Mouse (Mus musculus) retina, adult 2 months (tissue): Measurements from ENCODE around the gene Cyb5d2.
"Not testable (repeated sequence)": the region's sequence is repeated elsewhere in the genome, so short reads cannot be mapped to it uniquely, and the experiment has no call there.

Experiments used
- DNase-seq: peaks from one replicate; pipeline ENCODE4 v3.0.0-alpha.2; 2012; ENCODE audit warnings: low read depth, low spot score

The Cyb5d2 gene

GRCm38 (mm10) chr11:72772611-72773010 lies 23.3 kb downstream of the Cyb5d2 start:
- not testable (repeated sequence) for DNase-seq

- no peak for DNase-seq
Observed at GRCm38 (mm10) chr11:72771461-72771860, 24.5 kb downstream of the Cyb5d2 start.

- DNase-seq: no peak
Observed at GRCm38 (mm10) chr11:72770816-72771215, 25.1 kb downstream of the Cyb5d2 start.

GRCm38 (mm10) chr11:72770324-72770723 lies 25.6 kb downstream of the Cyb5d2 start:
- no peak for DNase-seq

- DNase-seq: no peak
Observed at GRCm38 (mm10) chr11:72769061-72769460, 26.9 kb downstream of the Cyb5d2 start.

- no peak for DNase-seq
Observed at GRCm38 (mm10) chr11:72767716-72768115, 28.2 kb downstream of the Cyb5d2 start.

- DNase-seq: no peak
Observed at GRCm38 (mm10) chr11:72764270-72764669, 31.7 kb downstream of the Cyb5d2 start.

GRCm38 (mm10) chr11:72760781-72761180 lies 35.2 kb downstream of the Cyb5d2 start:
- DNase-seq: no peak

GRCm38 (mm10) chr11:72759581-72759980 lies 36.4 kb downstream of the Cyb5d2 start:
- DNase-seq: no peak

GRCm38 (mm10) chr11:72758316-72758715 lies 37.6 kb downstream of the Cyb5d2 start:
- DNase-seq: no peak

GRCm38 (mm10) chr11:72751956-72752355 lies 44.0 kb downstream of the Cyb5d2 start:
- no peak for DNase-seq

GRCm38 (mm10) chr11:72739048-72739447 lies 56.9 kb downstream of the Cyb5d2 start:
- no peak for DNase-seq

GRCm38 (mm10) chr11:72737517-72737916 lies 58.4 kb downstream of the Cyb5d2 start:
- not testable (repeated sequence) for DNase-seq

GRCm38 (mm10) chr11:72736320-72736719 lies 59.6 kb downstream of the Cyb5d2 start:
- no peak for DNase-seq

GRCm38 (mm10) chr11:72735519-72735860 lies 60.5 kb downstream of the Cyb5d2 start:
- no peak for DNase-seq

GRCm38 (mm10) chr11:72734840-72735518 lies 61.0 kb downstream of the Cyb5d2 start:
- no peak for DNase-seq

- DNase-seq: no peak
Observed at GRCm38 (mm10) chr11:72733736-72734135, 62.2 kb downstream of the Cyb5d2 start.
